Mouse (Mus musculus): ENCODE measurements around the gene Plekhh1. TPM values are rescaled to one million over a fixed set of nuclear protein-coding genes. Genes with fewer than 3 reads are reported as not detected.

The Plekhh1 gene
- total RNA-seq (2023), result 0.67 TPM

DNA sequence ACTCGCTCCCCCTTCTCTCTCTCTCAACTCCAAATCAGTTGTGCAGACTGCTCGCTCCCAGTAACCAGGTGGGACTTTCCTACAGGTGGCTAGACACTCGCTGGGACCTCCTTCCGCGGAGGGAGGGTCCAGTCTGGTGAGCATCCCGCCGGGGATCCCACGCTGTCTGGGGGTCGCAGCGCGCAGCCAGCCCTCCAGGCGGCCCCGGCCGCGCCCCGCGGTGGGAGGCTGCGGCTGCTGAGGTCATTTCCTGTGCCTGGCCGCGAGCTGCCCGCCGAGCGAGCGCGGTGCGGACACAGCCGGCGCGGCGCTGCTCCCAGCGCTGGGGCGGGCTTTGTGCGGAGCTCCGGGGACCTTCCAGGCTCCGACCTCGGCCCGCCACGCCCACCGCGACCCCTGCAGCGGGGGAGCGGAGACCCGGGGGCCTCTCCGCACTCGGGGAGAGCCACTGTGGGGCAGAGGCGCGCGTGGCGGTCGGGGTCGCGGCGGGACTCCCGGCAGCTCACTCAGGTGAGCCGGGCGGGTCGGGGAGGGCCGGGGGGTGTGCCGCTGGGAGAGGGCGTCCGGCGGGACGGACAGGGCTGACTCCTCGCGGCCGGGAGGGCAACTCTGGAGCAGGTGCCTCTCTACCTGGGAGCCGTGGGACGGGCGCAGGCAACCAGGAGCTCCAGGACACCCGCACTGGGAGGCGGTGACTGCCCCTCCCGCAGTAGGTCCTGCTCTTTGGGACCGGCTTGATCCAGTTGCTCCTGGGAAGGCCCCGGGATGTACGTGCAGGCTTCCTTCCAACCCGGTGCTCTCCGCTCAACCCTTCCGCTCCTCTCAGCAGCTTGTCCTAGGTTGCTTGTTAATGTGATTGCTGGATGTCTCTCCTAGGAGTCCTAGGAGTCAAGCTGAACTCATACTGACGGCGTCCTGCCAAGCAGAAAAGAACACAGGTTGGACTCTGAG lies at the start of gene Plekhh1:
TSS of gene Plekhh1 (plus strand) at position 253 of the 951 bp plus-strand sequence.

DNA sequence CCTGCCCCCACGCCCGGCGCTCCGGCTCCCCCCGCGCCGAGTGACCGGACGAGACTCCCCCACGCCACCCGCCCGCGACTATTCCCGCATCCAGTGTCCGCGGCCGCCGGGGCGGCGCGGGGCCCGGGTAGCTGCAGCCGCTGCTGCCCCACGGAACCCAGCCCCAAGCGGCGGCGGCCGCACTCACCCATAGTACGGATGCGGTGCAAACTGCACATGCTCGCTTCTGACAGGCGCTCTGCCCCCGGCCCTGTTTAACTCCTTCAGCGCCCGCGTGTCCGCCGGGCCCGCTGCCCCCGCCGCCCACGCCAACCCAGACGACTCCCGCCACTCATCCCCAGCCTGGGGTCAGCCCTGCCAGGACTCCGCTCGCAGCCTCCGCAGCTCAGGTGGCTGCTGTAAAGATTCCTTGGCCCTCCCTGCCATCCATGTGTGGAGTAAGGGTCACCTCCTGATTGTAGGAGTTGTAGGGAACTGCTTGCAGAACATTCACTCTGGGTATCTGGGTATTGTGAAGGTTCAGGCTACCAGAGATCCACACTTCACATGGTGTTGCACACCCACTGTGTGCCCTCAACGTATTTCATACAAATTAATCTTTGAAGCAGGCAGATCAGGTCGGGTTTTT lies 21.7 kb upstream of the Plekhh1 start, which contains the start of gene Tmem229b:
TSS of gene Tmem229b (minus strand) at position 502 of the 628 bp plus-strand sequence.

DNA sequence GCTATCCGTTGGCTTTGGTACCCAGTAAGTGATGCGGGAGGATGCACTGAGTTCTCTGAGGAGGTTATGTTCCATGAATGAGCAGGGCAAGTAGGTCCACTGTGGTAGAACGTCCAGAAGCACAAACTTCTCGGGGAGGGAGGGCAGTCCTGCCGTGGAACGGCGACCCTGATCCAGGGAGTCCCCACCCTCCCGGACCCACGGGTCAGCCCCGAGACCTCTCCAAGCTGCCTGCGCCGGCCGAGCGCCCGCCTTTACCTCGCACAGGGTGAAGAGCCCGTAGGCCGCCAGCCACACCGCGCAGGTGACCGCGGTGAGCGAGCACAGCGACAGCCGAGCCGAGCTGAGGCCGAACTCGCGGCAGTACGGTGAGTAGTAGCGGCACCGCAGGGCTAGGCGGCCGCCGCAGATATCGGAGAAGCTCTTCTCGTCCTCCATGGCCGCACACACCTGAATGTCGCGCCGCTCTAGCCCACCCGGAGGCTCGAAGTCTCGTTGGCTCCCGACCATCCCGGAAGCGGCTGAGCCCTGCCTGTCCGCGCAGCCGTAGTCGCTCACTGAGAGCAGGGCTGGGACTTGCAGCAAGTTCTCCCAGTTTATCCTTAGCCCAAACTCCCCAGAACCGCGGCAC lies 60.3 kb downstream of the Plekhh1 start, which contains the start of gene Pigh:
TSS of gene Pigh (minus strand) at position 470 of the 631 bp plus-strand sequence.

DNA sequence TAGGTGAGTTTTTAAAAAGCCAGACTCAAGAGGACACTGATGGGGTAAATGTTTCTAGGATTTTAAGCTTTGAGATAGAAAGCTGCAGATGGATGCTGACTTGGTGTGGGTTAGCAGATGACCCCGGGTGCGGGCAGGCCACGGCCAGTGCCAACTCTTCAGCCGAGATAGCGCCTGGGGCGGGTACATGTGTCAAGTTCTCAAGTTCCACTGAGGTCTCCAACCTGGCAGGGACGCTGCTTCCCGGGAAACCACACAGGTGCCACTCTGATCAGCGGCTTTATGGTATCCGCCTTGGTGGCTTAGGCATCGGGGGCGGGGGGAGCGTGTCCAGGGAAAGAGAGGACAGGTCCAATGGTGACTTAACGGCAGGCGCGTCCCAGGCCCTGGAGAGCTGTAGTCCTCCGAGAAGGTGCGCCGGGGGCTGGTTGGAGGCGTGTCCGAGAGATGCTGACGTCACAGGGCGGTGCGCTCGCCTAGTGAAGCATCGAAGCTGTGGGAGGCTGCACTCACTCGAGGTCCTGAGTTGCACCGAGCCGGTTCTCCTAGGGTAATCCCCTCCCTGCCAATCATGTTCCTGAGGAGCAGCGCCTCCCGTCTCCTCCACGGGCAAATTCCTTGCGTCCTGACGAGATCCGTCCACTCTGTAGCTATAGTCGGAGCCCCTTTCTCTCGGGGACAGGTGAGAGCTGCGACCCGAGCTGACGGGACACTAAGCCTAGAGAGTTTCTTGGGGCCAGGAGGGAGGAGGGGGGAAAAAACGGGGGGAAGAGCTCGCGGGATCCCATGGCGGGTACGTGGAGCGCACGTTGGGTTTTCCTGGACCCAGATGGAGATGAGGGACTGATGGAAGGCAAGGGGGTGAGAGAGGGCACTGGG lies 101.6 kb downstream of the Plekhh1 start, which contains the start of gene Arg2:
TSS of gene Arg2 (plus strand) at position 479 of the 879 bp plus-strand sequence.

Other genes with a start within 250 kb of the Plekhh1 start
- gene Atp6v1d, start 167.5 kb upstream of the Plekhh1 start, total RNA-seq (2023), result 105 TPM
- 60.6 TPM for gene Eif2s1, start 167.3 kb upstream of the Plekhh1 start, total RNA-seq (2023)
- not detected for gene Plek2, start 122.2 kb upstream of the Plekhh1 start, total RNA-seq (2023)
- 35.4 TPM for gene Tmem229b, start 21.5 kb upstream of the Plekhh1 start, total RNA-seq (2023)
- gene Pigh, start 60.5 kb downstream of the Plekhh1 start, total RNA-seq (2023), result 7.0 TPM
- gene Arg2, start 101.6 kb downstream of the Plekhh1 start, total RNA-seq (2023), result not detected
- 58.4 TPM for gene Vti1b, start 143.5 kb downstream of the Plekhh1 start, total RNA-seq (2023)
- 14.2 TPM for gene Rdh11, start 163.1 kb downstream of the Plekhh1 start, total RNA-seq (2023)
- gene Rdh12, start 179.8 kb downstream of the Plekhh1 start, total RNA-seq (2023), result 2.9 TPM